Mouse (Mus musculus) heart, embryonic 10.5 days (tissue): ENCODE results near the gene Mrpl22. TPM values are rescaled to one million over a fixed set of nuclear protein-coding genes. Genes with fewer than 3 reads are reported as not detected.
A peak's percentile ranks its signal among the peaks of the same experiment; 100 is the strongest.

Experiments used
- DNase-seq: peaks from one replicate; pipeline ENCODE4 v3.0.0-alpha.2; 2017; ENCODE audit warnings: low spot score
- H3K27ac ChIP-seq: fragments of 300-500 bp; sonication (generic); 2 replicates; pipeline ENCODE4 v1.5.1; 2016; ENCODE audit warnings: mild to moderate bottlenecking
- H3K27me3 ChIP-seq: fragments of 300-500 bp; sonication (generic); 2 replicates; pipeline ENCODE4 v1.6.1; 2016; ENCODE audit warnings: mild to moderate bottlenecking; ENCODE audit not compliant: poor library complexity, insufficient read depth, severe bottlenecking
- H3K36me3 ChIP-seq: fragments of 300-500 bp; sonication (generic); 2 replicates; pipeline ENCODE4 v1.6.1; 2016; ENCODE audit warnings: mild to moderate bottlenecking, moderate library complexity
- H3K4me1 ChIP-seq: fragments of 300-500 bp; sonication (generic); 2 replicates; pipeline ENCODE4 v1.6.1; 2016; ENCODE audit warnings: mild to moderate bottlenecking
- H3K4me3 ChIP-seq: fragments of 300-500 bp; sonication (generic); 2 replicates; pipeline ENCODE4 v1.5.1; 2016; ENCODE audit warnings: mild to moderate bottlenecking, moderate library complexity
- H3K9me3 ChIP-seq: fragments of 300-500 bp; sonication (generic); 2 replicates; pipeline ENCODE4 v1.6.1; 2016; ENCODE audit warnings: mild to moderate bottlenecking, moderate library complexity
- WGBS: fragments of 180-500 bp; shearing (Covaris S2); methylation state at CpG from one replicate; pipeline ENCODE4 v1.1.7; 2016; 5-methylcytosine and 5-hydroxymethylcytosine counted together
- polyA plus RNA-seq: library from polyadenylated mRNA; unstranded; fragments of >200 nt; fragmentation: Nextera tagmentation; extraction: Ambion mirVana; gene quantifications from 2 replicates; pipeline ENCODE4 v1.2.1, GENCODE M21; 2016

The Mrpl22 gene
- polyA plus RNA-seq: 116 and 137 TPM in 2 replicates

- WGBS: under 1% methylated on average over 34 of the region's 34 CpGs
- H3K4me1 ChIP-seq: peaks cover 24% of the 10 kb centered on the region
- H3K27me3 ChIP-seq: no peaks in the 10 kb centered on the region
- H3K4me3 ChIP-seq: peak within 1 kb of the TSS; percentile 82
- peak within 1 kb of the TSS; percentile 87 for H3K27ac ChIP-seq
- H3K9me3 ChIP-seq: no peaks in the 10 kb centered on the region
- peaks cover 39% of the 10 kb centered on the region for H3K36me3 ChIP-seq
- DNase-seq: peak; percentile 97
Observed at GRCm38 (mm10) chr11:58171459-58172091, at the start of gene Mrpl22. Gene Mrpl22 (plus strand): TSS chr11:58171661.

GRCm38 (mm10) chr11:58123711-58124110 lies 47.8 kb upstream of the Mrpl22 start:
- H3K27ac ChIP-seq: no peak overlapping the region
- WGBS: 87% methylated on average over 2 of the region's 2 CpGs
- DNase-seq: no peak
- H3K36me3 ChIP-seq: peaks cover 94% of the 10 kb centered on the region
- H3K4me1 ChIP-seq: peaks cover 6% of the 10 kb centered on the region; the same call in 1 of the 2 replicates
- no peaks in the 10 kb centered on the region for H3K27me3 ChIP-seq
- H3K4me3 ChIP-seq: no peak overlapping the region
- no peaks in the 10 kb centered on the region for H3K9me3 ChIP-seq

- H3K27ac ChIP-seq: peak overlapping the region; percentile 42; the same call in 1 of the 2 replicates
- H3K4me3 ChIP-seq: no peak overlapping the region
- H3K36me3 ChIP-seq: peaks cover 96% of the 10 kb centered on the region
- WGBS: 61% methylated on average over 11 of the region's 11 CpGs
- no peak for DNase-seq
- no peaks in the 10 kb centered on the region for H3K27me3 ChIP-seq
- H3K9me3 ChIP-seq: no peaks in the 10 kb centered on the region
- peaks cover 6% of the 10 kb centered on the region; the same call in 1 of the 2 replicates for H3K4me1 ChIP-seq
Observed at GRCm38 (mm10) chr11:58125021-58125420, 46.4 kb upstream of the Mrpl22 start.

DNA sequence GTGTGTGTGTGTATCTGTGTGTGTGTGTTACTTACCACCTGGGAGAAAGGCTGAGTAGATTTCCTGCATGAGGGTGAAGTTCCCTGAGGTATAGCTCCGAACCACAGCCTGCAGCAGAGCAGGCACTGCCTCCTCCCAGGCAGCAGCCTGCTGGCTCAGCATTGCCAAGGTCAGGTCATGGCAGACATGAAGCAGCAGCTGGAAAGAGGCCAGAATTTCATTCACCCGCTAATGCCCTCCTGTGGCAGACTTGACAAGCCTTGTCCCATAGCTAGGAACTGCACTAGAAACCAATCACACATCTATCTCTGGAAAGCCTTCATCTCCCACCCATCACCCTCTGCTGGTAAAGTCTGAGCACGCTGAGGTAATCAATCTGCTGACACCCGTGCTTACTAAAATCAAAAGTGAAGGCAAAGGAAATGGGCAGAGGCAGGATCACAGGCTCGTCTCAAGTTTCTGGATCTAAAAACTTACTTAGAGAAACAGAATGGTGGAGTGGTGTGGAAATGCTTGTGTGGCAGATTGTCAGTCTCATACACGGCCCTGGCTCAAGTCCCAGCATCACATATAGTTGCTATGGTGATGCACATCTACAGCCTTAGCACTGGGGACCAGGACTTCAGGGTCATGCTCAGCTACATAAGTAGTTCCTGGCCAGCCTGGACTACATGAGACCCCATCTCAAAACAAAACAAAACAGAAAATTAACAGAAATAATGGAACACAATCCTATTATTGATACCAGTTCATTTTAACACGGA lies 44.9 kb upstream of the Mrpl22 start:
- Histone ChIP-seq H3K27ac (peak overlapping the region; percentile 32), H3K36me3 (peaks cover 95% of the 10 kb centered on the region), H3K27me3 (no peaks in the 10 kb centered on the region), H3K4me3 (no peak overlapping the region), H3K4me1 (peaks cover 6% of the 10 kb centered on the region; the same call in 1 of the 2 replicates), H3K9me3 (no peaks in the 10 kb centered on the region)
- 75% methylated on average over 7 of the region's 7 CpGs for WGBS
- DNase-seq: no peak

- Histone ChIP-seq H3K4me1 (peaks cover 6% of the 10 kb centered on the region; the same call in 1 of the 2 replicates), H3K9me3 (no peaks in the 10 kb centered on the region), H3K27ac (no peak overlapping the region), H3K27me3 (no peaks in the 10 kb centered on the region), H3K36me3 (peaks cover 97% of the 10 kb centered on the region), H3K4me3 (no peak overlapping the region)
- WGBS: 72% methylated on average over 2 of the region's 2 CpGs
- no peak for DNase-seq
Observed at GRCm38 (mm10) chr11:58127544-58127943, 43.9 kb upstream of the Mrpl22 start.

- Histone ChIP-seq H3K9me3 (no peaks in the 10 kb centered on the region), H3K27me3 (no peaks in the 10 kb centered on the region), H3K27ac (no peak overlapping the region), H3K4me1 (peaks cover 6% of the 10 kb centered on the region; the same call in 1 of the 2 replicates), H3K36me3 (peaks cover 94% of the 10 kb centered on the region), H3K4me3 (no peak overlapping the region)
- no peak for DNase-seq
- WGBS: 86% methylated on average over 6 of the region's 6 CpGs
Observed at GRCm38 (mm10) chr11:58129302-58129843, 42.1 kb upstream of the Mrpl22 start.

DNA sequence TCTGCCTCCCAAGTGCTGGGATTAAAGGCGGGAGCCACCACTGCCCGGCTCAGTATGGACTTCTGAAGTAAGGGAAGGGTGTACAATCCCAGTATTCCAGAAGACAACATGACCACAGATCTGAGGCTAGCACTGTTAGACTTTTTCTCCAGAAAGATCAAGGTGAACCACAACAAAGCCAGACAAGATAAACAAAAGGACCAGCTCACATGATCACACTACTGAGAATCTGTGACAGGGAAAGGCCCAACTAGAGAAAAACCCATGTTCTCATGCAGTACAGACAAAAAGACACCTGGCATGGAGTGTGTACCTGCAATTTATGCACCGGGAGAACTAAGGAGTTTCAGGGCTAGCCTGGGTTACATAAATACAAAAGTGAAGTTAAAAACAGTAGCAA lies 39.4 kb upstream of the Mrpl22 start:
- H3K27ac ChIP-seq: no peak overlapping the region
- DNase-seq: no peak
- WGBS: 95% methylated on average over 3 of the region's 3 CpGs

DNA sequence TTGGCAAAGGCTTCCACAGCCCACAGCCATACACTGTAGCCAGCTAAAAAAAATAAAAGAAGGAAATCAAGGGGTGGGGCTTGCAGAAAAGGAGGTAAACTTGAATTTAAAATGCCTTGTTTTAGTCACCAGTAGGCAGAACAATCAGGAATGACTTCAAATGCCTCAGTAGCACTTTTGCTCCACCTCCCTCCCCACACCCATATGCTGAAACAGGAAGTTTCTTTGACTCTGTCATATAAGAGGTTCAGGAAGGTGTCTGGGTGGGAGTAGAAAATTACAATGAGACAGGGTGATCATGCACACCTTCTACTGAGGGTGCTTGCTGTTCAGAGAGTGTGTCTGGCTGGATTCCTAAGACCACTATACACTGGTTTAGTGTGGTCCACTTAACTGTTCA lies 36.6 kb upstream of the Mrpl22 start:
- Histone ChIP-seq H3K9me3 (no peaks in the 10 kb centered on the region), H3K4me3 (no peak overlapping the region), H3K36me3 (peaks cover 93% of the 10 kb centered on the region), H3K27me3 (no peaks in the 10 kb centered on the region), H3K27ac (no peak overlapping the region), H3K4me1 (no peaks in the 10 kb centered on the region)
- DNase-seq: no peak

More for the DNA sequence above, 39.4 kb upstream of the Mrpl22 start:
- H3K27me3 ChIP-seq: no peaks in the 10 kb centered on the region
- H3K4me3 ChIP-seq: no peak overlapping the region
- H3K4me1 ChIP-seq: no peaks in the 10 kb centered on the region
- peaks cover 96% of the 10 kb centered on the region for H3K36me3 ChIP-seq
- H3K9me3 ChIP-seq: no peaks in the 10 kb centered on the region

DNA sequence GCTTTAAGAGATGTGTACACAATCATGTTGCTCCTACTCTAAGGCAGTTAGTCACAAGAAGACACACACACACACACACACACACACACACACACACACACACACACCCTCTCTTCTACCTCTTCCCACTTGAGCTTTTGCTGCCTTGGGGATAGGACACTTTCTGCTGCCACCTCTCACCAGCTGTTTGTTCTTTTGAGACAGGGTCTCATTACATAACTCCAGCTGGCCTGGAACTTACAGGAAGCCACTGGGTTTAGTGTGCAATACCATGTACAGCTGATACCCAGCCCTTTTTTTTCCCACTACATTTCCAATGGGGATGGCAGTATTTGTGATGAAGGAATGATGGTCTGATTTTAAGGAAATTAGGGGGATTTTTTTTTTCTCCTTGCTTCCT lies 36.2 kb upstream of the Mrpl22 start:
- Histone ChIP-seq H3K27me3 (no peaks in the 10 kb centered on the region), H3K4me3 (no peak overlapping the region), H3K27ac (no peak overlapping the region), H3K4me1 (no peaks in the 10 kb centered on the region), H3K9me3 (no peaks in the 10 kb centered on the region), H3K36me3 (peaks cover 93% of the 10 kb centered on the region)
- DNase-seq: no peak

DNA sequence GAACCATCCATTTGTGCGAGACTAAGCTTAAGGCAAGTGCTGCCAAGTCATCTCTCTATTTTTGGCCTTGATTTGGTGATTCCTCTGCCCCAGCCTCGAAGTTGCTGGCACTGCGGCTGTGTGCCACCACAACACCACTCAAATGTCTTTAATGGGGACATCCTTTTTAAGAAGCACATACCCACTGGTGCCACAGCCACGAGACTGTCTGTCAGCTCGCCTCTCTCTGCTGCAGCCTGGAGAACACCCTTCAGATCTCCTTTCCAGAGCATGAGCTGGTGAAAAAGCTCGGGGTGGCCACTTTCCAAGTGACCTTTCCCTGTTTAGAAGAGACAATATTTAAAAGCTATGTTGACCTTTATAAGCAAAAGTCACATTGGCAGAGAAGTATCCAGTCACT lies 34.8 kb upstream of the Mrpl22 start:
- 89% methylated on average over 6 of the region's 6 CpGs for WGBS
- H3K27me3 ChIP-seq: no peaks in the 10 kb centered on the region
- no peak overlapping the region for H3K4me3 ChIP-seq
- no peaks in the 10 kb centered on the region for H3K4me1 ChIP-seq
- H3K27ac ChIP-seq: no peak overlapping the region
- H3K9me3 ChIP-seq: no peaks in the 10 kb centered on the region
- DNase-seq: no peak
- H3K36me3 ChIP-seq: peaks cover 94% of the 10 kb centered on the region

- WGBS: 88% methylated on average over 11 of the region's 11 CpGs
- DNase-seq: no peak
- peaks cover 93% of the 10 kb centered on the region for H3K36me3 ChIP-seq
- no peaks in the 10 kb centered on the region for H3K9me3 ChIP-seq
- H3K4me3 ChIP-seq: no peak overlapping the region
- H3K4me1 ChIP-seq: no peaks in the 10 kb centered on the region
- no peaks in the 10 kb centered on the region for H3K27me3 ChIP-seq
- H3K27ac ChIP-seq: no peak overlapping the region
Observed at GRCm38 (mm10) chr11:58138821-58139220, 32.6 kb upstream of the Mrpl22 start.

GRCm38 (mm10) chr11:58139466-58139865 lies 32.0 kb upstream of the Mrpl22 start:
- Histone ChIP-seq H3K4me1 (no peaks in the 10 kb centered on the region), H3K4me3 (no peak overlapping the region), H3K9me3 (no peaks in the 10 kb centered on the region), H3K36me3 (peaks cover 93% of the 10 kb centered on the region), H3K27ac (no peak overlapping the region), H3K27me3 (no peaks in the 10 kb centered on the region)
- no peak for DNase-seq
- 81% methylated on average over 3 of the region's 3 CpGs for WGBS

GRCm38 (mm10) chr11:58143704-58144426 lies 27.6 kb upstream of the Mrpl22 start:
- H3K36me3 ChIP-seq: peaks cover 97% of the 10 kb centered on the region

More at GRCm38 (mm10) chr11:58143704-58144426, 27.6 kb upstream of the Mrpl22 start:
- Histone ChIP-seq H3K9me3 (no peaks in the 10 kb centered on the region), H3K27me3 (no peaks in the 10 kb centered on the region), H3K27ac (no peak overlapping the region), H3K4me3 (no peak overlapping the region), H3K4me1 (no peaks in the 10 kb centered on the region)
- no peak for DNase-seq
- WGBS: 87% methylated on average over 9 of the region's 9 CpGs
